Mouse (Mus musculus) spleen, postnatal 4 days (tissue): ENCODE measurements around the gene Leprot.

ENCODE experiments used
- DNase-seq, 2 experiments: peaks; one replicate each; pipeline ENCODE4 v3.0.0; 2022; ENCODE audit warnings: low spot score in 2 of 2

Leprot gene

DNA sequence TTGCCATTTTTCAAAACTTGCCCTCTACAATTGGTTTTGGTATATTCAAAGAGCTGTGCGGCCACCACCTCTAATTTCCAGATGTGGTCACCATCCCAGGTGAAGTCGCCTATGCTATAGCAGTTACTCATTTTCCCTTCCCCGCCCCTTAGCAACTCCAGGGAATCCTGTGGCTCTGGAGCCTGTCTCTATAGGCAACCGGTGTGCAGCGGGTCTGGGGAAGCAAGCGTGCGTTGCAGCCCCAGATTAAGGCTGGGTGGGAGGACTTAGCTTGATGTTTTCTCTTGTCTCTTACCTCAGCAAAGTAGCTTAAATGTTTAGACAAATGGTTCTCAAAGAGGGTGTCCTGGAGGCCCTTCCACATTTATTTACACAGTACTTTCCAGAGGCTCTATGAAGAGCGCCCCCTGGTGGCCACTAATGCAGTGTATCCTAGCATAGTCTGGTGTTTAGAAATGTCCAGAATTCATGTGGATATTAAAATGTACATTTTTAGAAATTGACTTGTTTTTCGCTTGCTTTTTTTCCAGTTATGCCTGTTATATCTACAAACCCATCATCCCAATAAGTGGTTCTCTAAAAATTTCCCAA lies 16.7 kb downstream of the Leprot start:
- peak; percentile 46 to 82 for DNase-seq

DNA sequence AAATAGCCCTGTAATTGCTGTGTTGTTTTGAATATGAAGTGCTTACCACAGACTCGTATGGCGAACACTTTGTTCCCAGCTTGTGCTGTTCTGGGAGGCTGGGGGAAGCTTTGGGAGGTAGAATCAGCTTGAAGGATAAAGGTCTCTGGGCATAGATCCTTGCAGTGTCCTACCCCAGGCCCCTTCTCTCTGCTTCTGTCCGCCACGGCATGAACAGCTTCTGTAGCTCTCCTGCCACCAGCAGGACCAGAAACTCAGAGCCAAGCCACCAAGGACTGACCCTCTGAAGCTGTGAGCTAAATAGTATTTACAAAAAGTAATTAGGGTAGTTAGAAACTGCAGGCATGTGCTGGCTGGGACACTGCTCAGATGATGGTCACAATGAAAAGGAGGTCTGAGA lies 17.2 kb downstream of the Leprot start:
- DNase-seq: no peak

DNA sequence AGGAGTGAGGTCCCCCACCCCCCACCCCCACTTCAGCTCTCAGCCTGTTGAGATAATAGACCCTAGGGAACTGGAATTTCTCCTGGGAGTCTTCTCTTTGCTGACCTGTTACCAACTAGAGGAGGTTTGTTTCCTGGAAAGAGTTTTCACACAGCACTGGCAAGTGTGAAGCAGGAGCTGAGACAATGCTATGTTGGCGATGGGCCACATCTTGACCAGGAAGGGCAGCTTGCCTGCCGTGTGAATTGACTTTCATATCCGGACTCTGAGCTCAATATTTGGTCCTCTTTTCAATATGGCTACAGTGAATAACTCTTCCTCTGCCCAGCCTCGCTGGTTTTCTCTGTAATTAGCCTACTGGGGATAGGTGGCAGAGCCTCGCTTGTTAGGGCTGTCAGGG lies 21.6 kb downstream of the Leprot start:
- DNase-seq: no peak

DNA sequence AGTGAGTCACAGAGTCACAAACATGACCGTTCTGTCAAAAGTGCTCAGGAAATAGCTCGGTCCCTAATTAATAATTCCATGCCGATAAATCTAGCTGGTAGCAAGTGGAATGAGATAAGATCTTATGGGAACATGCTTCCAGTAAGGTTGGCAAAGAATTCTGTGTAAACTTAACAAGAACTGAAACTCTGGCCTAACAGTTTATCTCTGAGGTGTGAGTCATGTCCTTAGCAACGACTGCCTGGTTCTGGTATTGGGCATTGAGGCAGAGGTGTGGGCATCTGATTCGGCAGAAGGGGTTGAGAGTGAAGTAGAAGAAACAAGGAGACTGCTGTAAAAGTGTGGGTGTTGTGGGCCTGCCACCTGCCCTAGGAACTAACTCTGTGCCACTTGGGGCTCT lies 22.3 kb downstream of the Leprot start:
- no peak for DNase-seq

DNA sequence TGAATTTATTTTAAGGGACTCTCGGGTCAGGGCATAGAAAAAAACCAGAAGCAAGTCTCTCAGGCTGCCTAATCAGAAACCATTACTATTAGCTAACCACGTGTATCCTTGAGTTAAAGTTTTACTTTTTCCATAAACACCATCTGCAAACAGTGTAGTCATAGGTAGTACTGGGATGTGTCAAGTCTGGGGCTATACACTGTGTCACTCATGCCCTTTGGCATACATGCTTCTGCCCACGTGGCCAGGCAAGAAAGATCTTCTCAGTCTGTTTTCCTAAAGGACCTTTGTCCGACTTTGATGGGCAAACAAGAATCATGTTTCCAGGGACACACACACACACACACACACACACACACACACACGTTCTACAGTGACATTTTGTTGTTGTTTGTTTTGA lies 27.3 kb downstream of the Leprot start:
- DNase-seq: no peak

DNA sequence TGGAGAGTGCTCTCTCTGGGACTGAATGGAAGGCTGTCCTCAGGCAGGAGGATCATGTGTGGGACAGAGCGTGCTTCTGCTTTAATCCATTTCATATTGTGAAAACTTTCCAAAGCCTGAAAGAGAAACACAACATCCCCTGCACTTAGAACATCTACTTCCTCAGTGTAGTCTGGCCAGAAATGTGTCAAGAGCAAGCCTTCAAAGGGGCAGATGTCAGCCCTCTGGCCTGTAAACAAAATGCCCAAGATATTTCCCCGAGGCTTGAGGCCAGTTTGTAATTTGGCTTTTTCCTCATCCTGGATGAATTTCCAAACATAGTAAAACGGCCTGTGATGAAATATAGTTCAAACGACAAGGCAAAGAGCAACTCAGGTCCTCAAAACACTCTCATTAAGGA lies 28.2 kb downstream of the Leprot start:
- DNase-seq: no peak

DNA sequence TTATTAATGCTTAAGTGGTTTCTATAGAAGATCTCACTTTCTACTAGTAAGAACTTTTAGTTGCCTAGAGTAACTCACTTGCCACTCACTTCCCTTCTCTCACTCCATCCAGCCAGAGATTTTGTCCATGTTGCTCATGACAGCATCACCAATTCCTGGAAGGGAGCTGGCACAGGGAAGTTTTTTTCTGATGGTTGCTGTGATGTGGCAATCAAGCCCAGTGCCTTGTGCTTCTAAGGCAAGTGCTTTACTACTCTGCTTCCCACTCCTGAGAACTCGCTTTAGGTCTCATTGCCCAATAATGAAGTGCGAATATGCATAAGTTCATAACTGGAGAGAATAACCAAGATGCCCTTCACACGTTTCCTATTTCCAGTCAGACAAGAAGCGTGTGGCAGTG lies 35.1 kb downstream of the Leprot start:
- no peak for DNase-seq

DNA sequence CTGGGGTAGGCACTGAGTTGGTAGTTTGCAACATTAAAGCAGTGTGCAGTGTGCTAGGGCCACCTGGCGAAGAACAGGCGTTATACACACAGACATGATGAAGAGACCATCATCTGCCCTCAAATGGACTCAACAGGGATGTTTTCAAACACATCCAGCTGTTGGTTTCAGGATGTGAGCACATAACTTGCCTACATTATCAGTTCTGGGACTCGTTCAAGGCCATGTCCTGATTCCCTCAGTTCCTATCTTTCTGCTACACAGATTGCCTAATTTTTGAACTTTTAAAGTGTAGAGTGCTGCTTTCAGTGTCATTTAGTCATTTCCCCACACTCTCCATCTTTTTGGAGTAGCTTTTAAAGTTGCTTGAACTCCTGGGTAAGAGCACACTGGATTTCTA lies 35.6 kb downstream of the Leprot start:
- no peak for DNase-seq

DNA sequence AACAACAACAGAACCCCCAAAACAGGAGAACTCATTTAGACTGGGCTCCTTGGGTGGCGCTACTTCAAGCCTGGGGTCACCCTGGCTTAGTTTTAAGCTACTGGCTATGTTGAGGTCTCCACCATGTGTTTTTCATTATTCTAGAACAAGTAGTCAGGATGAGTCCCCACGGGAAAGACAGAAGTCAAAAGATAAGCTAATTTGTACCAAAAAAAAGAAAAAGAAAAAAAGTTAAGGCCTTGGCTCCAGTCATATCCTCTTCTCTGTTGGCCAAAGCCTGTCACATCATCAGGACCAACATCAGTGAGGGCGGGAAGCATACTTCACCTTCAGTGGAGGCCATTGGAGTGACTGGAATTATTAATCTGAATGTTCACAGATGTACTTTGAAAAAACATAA lies 37.3 kb downstream of the Leprot start:
- no peak for DNase-seq

DNA sequence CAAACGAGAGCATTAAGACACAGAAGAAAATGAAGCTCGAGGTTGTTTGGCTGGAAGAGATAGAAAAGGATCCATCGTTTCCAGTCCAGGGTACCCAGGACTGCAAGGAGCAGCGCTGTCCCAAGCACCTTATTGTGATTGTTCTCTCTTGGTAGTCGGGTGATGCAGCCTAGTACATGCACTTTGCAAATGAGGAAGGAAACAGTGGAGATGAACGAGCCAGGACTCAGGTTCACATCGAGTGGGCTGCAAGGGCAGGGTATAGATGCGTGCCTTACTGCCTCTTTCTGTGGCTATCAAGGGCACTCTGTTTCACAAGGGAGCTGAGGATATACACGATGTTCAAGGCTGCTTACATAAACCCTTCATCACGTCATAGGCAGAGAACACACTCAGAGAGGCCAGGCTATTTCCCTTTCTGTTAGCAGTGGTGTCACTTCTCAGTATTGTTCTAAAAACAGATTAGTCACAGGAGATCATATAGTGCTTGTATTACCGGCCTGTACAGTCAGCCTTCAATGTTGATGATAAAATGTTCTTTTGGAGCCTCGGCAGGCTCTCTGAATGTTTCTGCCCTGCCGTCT lies 38.8 kb downstream of the Leprot start:
- no peak for DNase-seq

DNA sequence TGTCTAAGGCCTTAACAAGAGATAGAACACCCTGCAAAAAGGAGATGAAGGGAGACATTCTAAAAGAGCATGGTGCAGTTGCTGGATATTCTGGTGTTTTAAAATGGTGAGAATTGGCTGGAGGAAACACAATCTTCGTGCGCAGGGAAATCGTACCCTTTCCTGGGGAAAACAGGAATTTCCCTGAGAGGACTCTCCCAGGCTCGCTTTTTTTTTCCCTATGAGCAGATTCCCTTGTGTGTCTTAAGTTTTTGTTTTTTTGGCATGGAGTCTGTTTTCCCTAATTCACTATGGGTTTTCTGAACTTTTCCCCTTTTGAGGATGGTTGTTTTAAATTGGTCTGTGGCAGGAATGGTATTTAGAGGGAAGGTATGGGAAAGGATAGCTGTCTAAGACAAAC lies 41.7 kb downstream of the Leprot start:
- DNase-seq: no peak

DNA sequence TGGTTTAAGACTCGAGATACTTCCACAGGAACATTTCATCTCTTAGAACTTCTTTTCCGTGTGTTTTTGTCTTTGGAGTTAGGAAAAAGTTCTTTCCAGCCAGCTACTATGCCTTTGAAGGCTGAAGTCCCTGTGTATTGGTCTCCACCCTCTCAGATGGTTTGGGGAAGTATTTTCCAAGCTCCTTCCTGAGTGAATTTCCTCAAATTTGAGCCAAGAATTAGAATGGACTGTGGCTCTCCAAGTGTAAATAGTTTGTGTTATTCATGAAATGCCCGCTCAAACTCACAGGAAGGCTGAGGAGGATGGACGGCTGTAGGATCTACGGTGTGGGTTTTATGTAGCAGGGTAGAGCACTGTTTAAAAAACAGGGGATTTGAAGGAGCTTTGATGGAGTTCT lies 42.1 kb downstream of the Leprot start:
- DNase-seq: no peak

DNA sequence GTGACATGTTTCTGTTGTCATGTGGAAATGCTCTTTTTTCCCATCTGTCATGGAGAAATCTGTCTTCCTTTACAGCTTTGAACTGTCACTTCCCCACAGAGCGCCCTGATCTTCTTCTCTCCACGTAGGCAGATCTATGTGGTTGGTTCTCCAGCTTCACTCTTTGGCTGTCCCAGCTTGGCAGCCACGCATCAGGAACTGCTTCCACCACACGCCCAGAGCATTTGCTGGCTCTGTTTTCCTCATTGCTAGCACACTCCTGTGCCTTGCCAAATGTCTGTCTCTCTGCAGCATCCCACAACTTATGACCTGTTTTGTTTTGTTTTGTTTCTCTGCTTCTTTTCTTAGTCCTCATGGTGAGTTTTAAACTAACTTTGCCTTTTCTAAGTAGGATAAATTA lies 45.4 kb downstream of the Leprot start:
- DNase-seq: no peak

DNA sequence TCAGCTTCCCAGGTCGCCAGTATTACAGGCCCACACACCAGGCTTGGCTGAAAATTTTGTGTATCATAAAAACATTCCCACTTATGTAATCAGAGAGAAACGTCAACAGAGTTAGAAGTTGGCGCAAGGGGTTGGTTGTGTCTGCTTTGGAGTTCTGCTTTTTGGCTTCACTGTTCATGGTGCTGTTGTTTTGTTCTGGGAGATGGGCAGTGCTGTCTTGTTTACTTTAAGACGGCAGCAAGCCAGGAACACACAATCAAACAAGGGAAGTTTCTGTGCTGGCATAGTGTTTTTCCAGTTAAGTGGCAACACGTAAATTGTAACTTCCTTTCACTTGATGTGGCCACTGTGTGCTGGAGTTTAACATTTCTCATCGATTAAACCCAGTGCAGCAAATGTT lies 47.0 kb downstream of the Leprot start:
- DNase-seq: no peak

DNA sequence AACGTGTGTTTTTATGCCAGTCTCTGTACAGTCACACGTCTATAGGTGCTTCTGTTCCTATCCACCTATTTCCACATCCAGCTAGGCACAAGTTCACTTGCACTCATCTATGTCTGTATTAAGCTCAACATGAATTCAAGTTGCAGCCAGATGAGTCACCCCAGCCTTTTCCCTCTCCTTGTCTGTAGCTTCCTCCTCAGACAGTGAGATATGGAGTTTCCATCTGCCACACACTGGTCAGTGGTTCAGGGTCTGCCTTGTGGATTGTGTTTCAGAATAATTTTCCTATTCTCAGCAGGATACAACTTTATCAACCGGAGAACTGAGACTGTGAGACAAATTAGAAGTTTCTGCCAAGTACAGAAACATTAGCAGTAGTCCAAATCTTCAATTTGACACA lies 49.7 kb downstream of the Leprot start:
- no peak for DNase-seq

DNA sequence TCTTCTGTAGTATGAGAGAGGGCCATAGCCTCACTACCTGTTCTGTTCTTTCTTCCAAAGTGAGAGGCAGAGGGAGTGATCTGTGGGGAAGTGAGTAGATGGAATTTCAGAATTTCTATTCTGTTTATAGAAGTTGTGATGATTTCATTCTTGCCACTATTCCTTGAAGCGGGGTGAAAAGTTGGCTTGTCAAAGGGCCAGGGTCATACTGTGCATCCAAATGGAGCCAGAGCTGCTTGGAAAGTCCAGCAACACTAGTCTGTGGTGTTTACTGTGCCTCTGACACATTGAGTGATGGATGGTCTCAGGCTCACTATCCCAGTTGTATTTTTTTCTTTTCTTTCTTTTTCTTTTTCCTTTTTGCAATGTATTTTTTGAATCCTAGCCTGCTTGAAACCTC lies 51.9 kb downstream of the Leprot start:
- no peak for DNase-seq

DNA sequence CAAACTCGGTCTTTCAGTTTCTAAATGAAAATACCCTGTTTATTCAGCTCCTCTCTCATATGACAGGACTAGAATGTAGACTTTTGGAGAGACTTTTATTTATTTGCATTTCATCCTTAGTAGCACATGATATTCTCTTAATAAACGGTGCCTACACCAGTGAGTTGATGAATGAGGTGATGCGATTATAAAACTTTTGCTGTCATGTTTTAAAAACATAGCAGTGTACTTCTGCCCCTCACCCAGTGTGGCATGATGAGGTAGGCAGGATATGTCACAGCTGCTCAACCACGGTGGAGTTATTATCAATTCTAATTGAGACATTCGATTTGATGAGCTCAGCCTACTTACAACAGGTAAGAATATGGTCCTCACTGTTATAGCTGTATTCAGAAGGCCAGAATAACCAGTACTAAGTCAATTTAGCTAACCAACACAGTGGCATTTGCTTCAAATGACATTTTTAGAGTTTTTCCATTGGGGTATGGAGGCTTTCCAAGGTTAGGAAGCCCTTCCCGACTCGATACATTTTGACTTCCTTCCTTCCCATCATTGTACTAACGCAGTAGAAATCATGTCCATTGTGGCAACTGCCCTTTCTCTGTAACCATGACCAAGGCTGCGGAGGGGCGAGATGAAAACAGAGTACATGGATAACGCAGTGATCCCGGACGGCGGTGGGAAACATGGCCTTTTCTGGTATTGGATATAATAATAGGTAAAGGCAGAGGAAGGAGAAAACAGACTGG lies 53.5 kb downstream of the Leprot start:
- no peak for DNase-seq

DNA sequence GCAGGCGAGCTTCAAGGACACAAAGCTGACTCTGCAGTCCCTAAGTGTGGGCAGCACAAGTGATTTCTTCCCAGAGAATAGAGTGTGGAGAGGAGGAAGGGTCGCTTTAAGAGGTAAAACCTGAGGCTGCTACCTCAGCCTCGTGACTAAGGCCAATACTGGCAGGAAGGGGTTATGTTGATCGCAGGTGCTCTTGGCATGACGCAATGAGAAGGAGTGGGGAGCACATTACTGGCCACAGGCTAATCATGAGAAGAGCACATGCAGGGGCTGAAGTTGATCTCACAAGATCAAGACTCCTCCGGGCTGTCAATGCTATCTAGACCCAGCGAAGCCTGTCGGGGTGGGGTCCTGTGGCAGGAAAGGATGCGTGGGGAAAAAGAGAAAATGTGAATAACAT lies 57.8 kb downstream of the Leprot start:
- no peak for DNase-seq

DNA sequence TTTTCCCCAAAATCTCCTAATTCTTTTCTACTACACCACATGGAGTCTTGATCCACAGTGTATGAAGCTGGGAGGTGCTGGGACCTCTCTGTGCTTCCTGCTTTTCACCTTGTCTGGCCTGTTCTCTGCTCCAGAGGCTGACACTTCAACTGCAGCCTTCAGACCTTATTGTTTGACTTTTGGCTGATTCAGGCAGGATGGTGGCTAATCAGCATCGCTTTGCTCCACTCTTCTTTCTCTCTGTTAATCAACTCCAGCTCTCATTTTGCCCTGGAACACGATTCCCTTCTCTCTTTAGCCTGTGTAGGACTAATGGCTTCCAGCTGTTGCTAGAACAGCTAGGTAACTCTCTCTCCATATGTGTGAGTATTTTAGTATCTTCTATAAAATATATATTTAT lies 59.7 kb downstream of the Leprot start:
- no peak for DNase-seq

DNA sequence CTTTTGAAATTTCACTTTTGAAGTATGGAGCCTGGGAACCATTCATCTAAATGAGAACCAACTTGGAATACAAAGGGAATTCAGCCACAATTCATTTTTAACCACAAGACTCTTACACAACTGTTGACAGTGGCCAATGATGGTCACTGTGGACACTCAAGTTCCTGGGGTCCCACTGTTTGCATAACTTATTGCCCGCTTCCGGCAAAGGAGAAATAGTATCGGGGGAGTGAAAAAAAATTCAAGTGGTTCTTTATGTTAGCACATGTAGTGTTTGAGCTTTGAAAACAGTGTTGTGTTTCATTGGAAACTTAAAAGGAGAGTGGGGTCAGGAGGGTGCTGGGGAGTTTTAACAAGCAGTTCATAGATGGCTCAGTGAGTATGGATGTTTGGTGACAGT lies 60.4 kb downstream of the Leprot start:
- no peak for DNase-seq
